Mouse (Mus musculus) Patski (cell line): ENCODE measurements around the gene Tubd1. TPM values are rescaled to one million over a fixed set of nuclear protein-coding genes. Genes with fewer than 3 reads are reported as not detected.

Source experiments
- ATAC-seq: fragments of 100-300 bp; one replicate; pipeline ENCODE4 v1.8.0; 2021
- CTCF ChIA-PET: fragments of 350-600 bp; sonication (Branson Sonifier 250); formaldehyde crosslinking; loops from one replicate; lab custom pipeline; 2022; ENCODE audit warnings: inconsistent platforms; lab: Charles Lee
- POLR2A ChIA-PET: fragments of 350-600 bp; sonication (Branson Sonifier 250); formaldehyde crosslinking; loops from one replicate; lab custom pipeline; 2022; ENCODE audit warnings: antibody characterized with exemption, inconsistent platforms; lab: Charles Lee
- DNase-seq: peaks from one replicate; pipeline ENCODE4 v3.0.0-alpha.2; 2011; ENCODE audit warnings: low read depth, low spot score
- H3K27me3 ChIP-seq: fragments of 371-371 bp; one replicate; pipeline ENCODE4 v1.5.1; 2021
- CTCF ChIP-seq: fragments of 100-300 bp; IDR thresholded peaks from one replicate; pipeline ENCODE4 v1.5.1; 2021
- in situ Hi-C: fragments of 300-500 bp; cut with MboI; formaldehyde crosslinking; loops from 3 replicates; pipeline ENCODE4 v1.11.1; 2018; ENCODE audit warnings: low pct_unique_long_range_greater_than_20kb, mixed read lengths
- polyA plus RNA-seq: library from polyadenylated mRNA; unstranded; gene quantifications from one replicate; pipeline ENCODE4 v1.2.3, GENCODE M21; 2021

Tubd1 gene
- polyA plus RNA-seq, 1 experiment from 2014 or later, result 10.9 TPM

- no peak for ATAC-seq
- POLR2A ChIA-PET, result no interaction called here
- no peak for TF ChIP-seq CTCF
- H3K27me3 ChIP-seq, result no peaks in the 10 kb centered on the region
- CTCF ChIA-PET, result interaction anchor here (0.8 to 1.8 kb wide), 2 partner anchors 9 to 12 kb away, joined by 3 to 4 read pairs; no protein-coding TSS in a partner anchor
- no peak for DNase-seq
- in situ Hi-C loops, result no loop called here
Observed at GRCm38 (mm10) chr11:86553525-86553924, 8.7 kb downstream of the Tubd1 start.

GRCm38 (mm10) chr11:86558258-86558657, 13.5 kb downstream of the Tubd1 start:
- DNase-seq (no peak), ATAC-seq (no peak)
- in situ Hi-C loops, result no loop called here
- no peak for TF ChIP-seq CTCF
- H3K27me3 ChIP-seq, result no peaks in the 10 kb centered on the region
- CTCF ChIA-PET, result no interaction called here
- POLR2A ChIA-PET, result no interaction called here

GRCm38 (mm10) chr11:86568425-86568824, 23.6 kb downstream of the Tubd1 start:
- ChIA-PET CTCF (interaction anchor here (1.1 to 6.9 kb wide), 9 partner anchors 10 to 91 kb away, joined by 3 to 135 read pairs (median 5); no protein-coding TSS in a partner anchor), POLR2A (interaction anchor here (0.6 to 11.0 kb wide), 4 partner anchors 9 to 84 kb away, joined by 3 to 146 read pairs (median 12); no protein-coding TSS in a partner anchor)
- ATAC-seq (peak; percentile 25), DNase-seq (no peak)
- in situ Hi-C loops, result loop anchor here (5.0 kb wide), 2 partner anchors 89 to 444 kb away; no protein-coding TSS in a partner anchor
- TF ChIP-seq CTCF, result peak; percentile 77
- no peaks in the 10 kb centered on the region for H3K27me3 ChIP-seq

GRCm38 (mm10) chr11:86570261-86570746, 25.5 kb downstream of the Tubd1 start:
- peak; percentile 36 for ATAC-seq

GRCm38 (mm10) chr11:86571047-86571855, 26.5 kb downstream of the Tubd1 start:
- no peak for DNase-seq
- no peaks in the 10 kb centered on the region for H3K27me3 ChIP-seq
- no peak for ATAC-seq
- in situ Hi-C loops, result no loop called here
- ChIA-PET POLR2A (interaction anchor here (0.7 to 11.0 kb wide), 4 partner anchors 13 to 82 kb away, joined by 5 to 146 read pairs (median 13); no protein-coding TSS in a partner anchor), CTCF (interaction anchor here (1.4 to 6.9 kb wide), 4 partner anchors 11 to 89 kb away, joined by 3 to 135 read pairs (median 6); no protein-coding TSS in a partner anchor)
- no peak for TF ChIP-seq CTCF

More at GRCm38 (mm10) chr11:86570261-86570746, 25.5 kb downstream of the Tubd1 start:
- no peak for DNase-seq
- H3K27me3 ChIP-seq, result no peaks in the 10 kb centered on the region
- CTCF ChIA-PET, result interaction anchor here (1.0 to 6.9 kb wide), 8 partner anchors 8 to 90 kb away, joined by 3 to 135 read pairs (median 6); no protein-coding TSS in a partner anchor
- no peak for TF ChIP-seq CTCF
- POLR2A ChIA-PET, result interaction anchor here (1.8 to 11.0 kb wide), 3 partner anchors 14 to 83 kb away, joined by 5 to 146 read pairs (median 21); no protein-coding TSS in a partner anchor
- in situ Hi-C loops, result no loop called here

- no peak for TF ChIP-seq CTCF
- ATAC-seq (no peak), DNase-seq (no peak)
- ChIA-PET POLR2A (interaction anchor here (0.6 to 11.0 kb wide), 5 partner anchors 12 to 81 kb away, joined by 3 to 146 read pairs (median 5); no protein-coding TSS in a partner anchor), CTCF (interaction anchor here (1.9 to 6.9 kb wide), 2 partner anchors 14 to 81 kb away, joined by 5 to 135 read pairs; no protein-coding TSS in a partner anchor)
- H3K27me3 ChIP-seq, result no peaks in the 10 kb centered on the region
- in situ Hi-C loops, result no loop called here
Observed at GRCm38 (mm10) chr11:86571871-86572270, 27.1 kb downstream of the Tubd1 start.

- ChIA-PET POLR2A (interaction anchor here (11.0 kb wide), 1 partner anchor 12 kb away, joined by 146 read pairs; no protein-coding TSS in a partner anchor), CTCF (interaction anchor here (17.2 kb wide), 1 partner anchor 79 kb away, joined by 228 read pairs; no protein-coding TSS in a partner anchor)
- ATAC-seq, result no peak
- TF ChIP-seq CTCF, result no peak
- in situ Hi-C loops, result no loop called here
- no peak for DNase-seq
- H3K27me3 ChIP-seq, result no peaks in the 10 kb centered on the region
Observed at GRCm38 (mm10) chr11:86572623-86573022, 27.8 kb downstream of the Tubd1 start.

GRCm38 (mm10) chr11:86573646-86574231, 28.9 kb downstream of the Tubd1 start:
- ChIA-PET POLR2A (interaction anchor here (0.9 to 11.0 kb wide), 2 partner anchors 11 to 78 kb away, joined by 4 to 146 read pairs; no protein-coding TSS in a partner anchor), CTCF (interaction anchor here (17.2 kb wide), 1 partner anchor 78 kb away, joined by 228 read pairs; no protein-coding TSS in a partner anchor)
- in situ Hi-C loops, result no loop called here

GRCm38 (mm10) chr11:86574408-86574807, 29.6 kb downstream of the Tubd1 start:
- ChIA-PET POLR2A (interaction anchor here (1.2 to 11.0 kb wide), 2 partner anchors 10 to 82 kb away, joined by 3 to 146 read pairs; no protein-coding TSS in a partner anchor), CTCF (interaction anchor here (1.3 to 17.2 kb wide), 2 partner anchors 12 to 78 kb away, joined by 3 to 228 read pairs; no protein-coding TSS in a partner anchor)
- in situ Hi-C loops, result no loop called here
- no peak for ATAC-seq
- H3K27me3 ChIP-seq, result no peaks in the 10 kb centered on the region
- no peak for TF ChIP-seq CTCF
- DNase-seq, result no peak

More at GRCm38 (mm10) chr11:86573646-86574231, 28.9 kb downstream of the Tubd1 start:
- H3K27me3 ChIP-seq, result no peaks in the 10 kb centered on the region
- no peak for ATAC-seq
- no peak for TF ChIP-seq CTCF
- no peak for DNase-seq
